Mouse (Mus musculus): ENCODE measurements around the gene Gtpbp8. TPM values are rescaled to one million over a fixed set of nuclear protein-coding genes. Genes with fewer than 3 reads are reported as not detected.

The Gtpbp8 gene
- polyA plus RNA-seq (2014; fragmentation: Nextera tagmentation; extraction: Ambion mirVana), result 29.5 and 33.0 TPM in 2 replicates

- H3K27ac ChIP-seq (ENCODE audit: low read depth, low read length), result peak within 1 kb of the TSS; percentile 93
- peak within 1 kb of the TSS; percentile 56 for H3K4me2 ChIP-seq (replicated peaks; ENCODE audit: low read depth, low read length)
- under 1% methylated on average over 47 of the region's 47 CpGs for WGBS
- peaks cover 5% of the 10 kb centered on the region; the same call in 1 of the 2 replicates for H3K4me1 ChIP-seq (ENCODE audit: control insufficient read depth, insufficient read depth, low read length)
- peak within 1 kb of the TSS; percentile 93 for H3K4me3 ChIP-seq (ENCODE audit: low read length)
- peaks cover 12% of the 10 kb centered on the region for H3K36me3 ChIP-seq (ENCODE audit: control insufficient read depth, insufficient read depth, low read length)
- H3K27me3 ChIP-seq (ENCODE audit: control insufficient read depth, insufficient read depth, low read length), result no peaks in the 10 kb centered on the region
- H3K9ac ChIP-seq (ENCODE audit: low read depth, low read length), result peak within 1 kb of the TSS; percentile 84
- ATAC-seq (ENCODE audit: low FRiP score, low TSS enrichment), result peak; percentile 95
- H3K9me3 ChIP-seq (ENCODE audit: control insufficient read depth, low read length), result no peaks in the 10 kb centered on the region
Measured at GRCm38 (mm10) chr16:44745866-44746562, at the start of gene Gtpbp8. TSS of gene Gtpbp8 (minus strand) at chr16:44746363.

- H3K4me1 ChIP-seq (ENCODE audit: control insufficient read depth, insufficient read depth, low read length), result no peaks in the 10 kb centered on the region
- no peaks in the 10 kb centered on the region for H3K27me3 ChIP-seq (ENCODE audit: control insufficient read depth, insufficient read depth, low read length)
- ATAC-seq (ENCODE audit: low FRiP score, low TSS enrichment), result no peak
- no peak overlapping the region for H3K4me2 ChIP-seq (replicated peaks; ENCODE audit: low read depth, low read length)
- no peaks in the 10 kb centered on the region for H3K36me3 ChIP-seq (ENCODE audit: control insufficient read depth, insufficient read depth, low read length)
- H3K9ac ChIP-seq (ENCODE audit: low read depth, low read length), result no peak overlapping the region
- H3K27ac ChIP-seq (ENCODE audit: low read depth, low read length), result no peak overlapping the region
- H3K4me3 ChIP-seq (ENCODE audit: low read length), result no peak overlapping the region
- no peaks in the 10 kb centered on the region for H3K9me3 ChIP-seq (ENCODE audit: control insufficient read depth, low read length)
Measured at GRCm38 (mm10) chr16:44794416-44794815, 48.3 kb upstream of the Gtpbp8 start.

- Histone ChIP-seq H3K36me3 (ENCODE audit: control insufficient read depth, insufficient read depth, low read length) (no peaks in the 10 kb centered on the region), H3K4me1 (ENCODE audit: control insufficient read depth, insufficient read depth, low read length) (no peaks in the 10 kb centered on the region), H3K27me3 (ENCODE audit: control insufficient read depth, insufficient read depth, low read length) (no peaks in the 10 kb centered on the region), H3K9ac (ENCODE audit: low read depth, low read length) (no peak overlapping the region), H3K9me3 (ENCODE audit: control insufficient read depth, low read length) (no peaks in the 10 kb centered on the region), H3K4me2 (replicated peaks; ENCODE audit: low read depth, low read length) (no peak overlapping the region), H3K4me3 (ENCODE audit: low read length) (no peak overlapping the region), H3K27ac (ENCODE audit: low read depth, low read length) (no peak overlapping the region)
- WGBS, result 93% methylated on average over 1 of the region's 1 CpGs
- ATAC-seq (ENCODE audit: low FRiP score, low TSS enrichment), result no peak
Measured at GRCm38 (mm10) chr16:44786934-44787333, 40.8 kb upstream of the Gtpbp8 start.

- H3K4me3 ChIP-seq (ENCODE audit: low read length), result no peak overlapping the region
- no peak for ATAC-seq (ENCODE audit: low FRiP score, low TSS enrichment)
- no peaks in the 10 kb centered on the region for H3K36me3 ChIP-seq (ENCODE audit: control insufficient read depth, insufficient read depth, low read length)
- 71% methylated on average over 4 of the region's 4 CpGs for WGBS
- no peak overlapping the region for H3K27ac ChIP-seq (ENCODE audit: low read depth, low read length)
- no peaks in the 10 kb centered on the region for H3K4me1 ChIP-seq (ENCODE audit: control insufficient read depth, insufficient read depth, low read length)
- no peak overlapping the region for H3K4me2 ChIP-seq (replicated peaks; ENCODE audit: low read depth, low read length)
- H3K9ac ChIP-seq (ENCODE audit: low read depth, low read length), result no peak overlapping the region
- no peaks in the 10 kb centered on the region for H3K9me3 ChIP-seq (ENCODE audit: control insufficient read depth, low read length)
- H3K27me3 ChIP-seq (ENCODE audit: control insufficient read depth, insufficient read depth, low read length), result no peaks in the 10 kb centered on the region
Measured at GRCm38 (mm10) chr16:44780751-44781150, 34.6 kb upstream of the Gtpbp8 start.

- WGBS, result 89% methylated on average over 5 of the region's 5 CpGs
- Histone ChIP-seq H3K27ac (ENCODE audit: low read depth, low read length) (no peak overlapping the region), H3K9me3 (ENCODE audit: control insufficient read depth, low read length) (no peaks in the 10 kb centered on the region), H3K9ac (ENCODE audit: low read depth, low read length) (no peak overlapping the region), H3K4me2 (replicated peaks; ENCODE audit: low read depth, low read length) (no peak overlapping the region), H3K4me1 (ENCODE audit: control insufficient read depth, insufficient read depth, low read length) (no peaks in the 10 kb centered on the region), H3K36me3 (ENCODE audit: control insufficient read depth, insufficient read depth, low read length) (no peaks in the 10 kb centered on the region), H3K4me3 (ENCODE audit: low read length) (no peak overlapping the region), H3K27me3 (ENCODE audit: control insufficient read depth, insufficient read depth, low read length) (no peaks in the 10 kb centered on the region)
- ATAC-seq (ENCODE audit: low FRiP score, low TSS enrichment), result no peak
Measured at GRCm38 (mm10) chr16:44779494-44779893, 33.3 kb upstream of the Gtpbp8 start.

GRCm38 (mm10) chr16:44778538-44779147 lies 32.5 kb upstream of the Gtpbp8 start:
- Histone ChIP-seq H3K9ac (ENCODE audit: low read depth, low read length) (no peak overlapping the region), H3K36me3 (ENCODE audit: control insufficient read depth, insufficient read depth, low read length) (no peaks in the 10 kb centered on the region), H3K27ac (ENCODE audit: low read depth, low read length) (no peak overlapping the region), H3K4me3 (ENCODE audit: low read length) (no peak overlapping the region), H3K9me3 (ENCODE audit: control insufficient read depth, low read length) (no peaks in the 10 kb centered on the region), H3K27me3 (ENCODE audit: control insufficient read depth, insufficient read depth, low read length) (no peaks in the 10 kb centered on the region), H3K4me2 (replicated peaks; ENCODE audit: low read depth, low read length) (0 out of 2 replicates have a peak overlapping the region, but pooled peaks have one; percentile 8), H3K4me1 (ENCODE audit: control insufficient read depth, insufficient read depth, low read length) (no peaks in the 10 kb centered on the region)
- no peak for ATAC-seq (ENCODE audit: low FRiP score, low TSS enrichment)
- 69% methylated on average over 17 of the region's 17 CpGs for WGBS

GRCm38 (mm10) chr16:44774201-44774600 lies 28.0 kb upstream of the Gtpbp8 start:
- Histone ChIP-seq H3K27me3 (ENCODE audit: control insufficient read depth, insufficient read depth, low read length) (no peaks in the 10 kb centered on the region), H3K27ac (ENCODE audit: low read depth, low read length) (no peak overlapping the region), H3K9me3 (ENCODE audit: control insufficient read depth, low read length) (no peaks in the 10 kb centered on the region), H3K9ac (ENCODE audit: low read depth, low read length) (no peak overlapping the region), H3K4me3 (ENCODE audit: low read length) (no peak overlapping the region), H3K4me2 (replicated peaks; ENCODE audit: low read depth, low read length) (no peak overlapping the region), H3K36me3 (ENCODE audit: control insufficient read depth, insufficient read depth, low read length) (no peaks in the 10 kb centered on the region), H3K4me1 (ENCODE audit: control insufficient read depth, insufficient read depth, low read length) (no peaks in the 10 kb centered on the region)
- 85% methylated on average over 6 of the region's 6 CpGs for WGBS
- ATAC-seq (ENCODE audit: low FRiP score, low TSS enrichment), result no peak

- WGBS, result 81% methylated on average over 3 of the region's 3 CpGs
- Histone ChIP-seq H3K27ac (ENCODE audit: low read depth, low read length) (no peak overlapping the region), H3K4me1 (ENCODE audit: control insufficient read depth, insufficient read depth, low read length) (no peaks in the 10 kb centered on the region), H3K4me3 (ENCODE audit: low read length) (no peak overlapping the region), H3K9ac (ENCODE audit: low read depth, low read length) (no peak overlapping the region), H3K4me2 (replicated peaks; ENCODE audit: low read depth, low read length) (no peak overlapping the region), H3K9me3 (ENCODE audit: control insufficient read depth, low read length) (no peaks in the 10 kb centered on the region), H3K27me3 (ENCODE audit: control insufficient read depth, insufficient read depth, low read length) (no peaks in the 10 kb centered on the region), H3K36me3 (ENCODE audit: control insufficient read depth, insufficient read depth, low read length) (no peaks in the 10 kb centered on the region)
- no peak for ATAC-seq (ENCODE audit: low FRiP score, low TSS enrichment)
Measured at GRCm38 (mm10) chr16:44773673-44774072, 27.5 kb upstream of the Gtpbp8 start.

- Histone ChIP-seq H3K9ac (ENCODE audit: low read depth, low read length) (no peak overlapping the region), H3K4me1 (ENCODE audit: control insufficient read depth, insufficient read depth, low read length) (no peaks in the 10 kb centered on the region), H3K9me3 (ENCODE audit: control insufficient read depth, low read length) (no peaks in the 10 kb centered on the region), H3K27me3 (ENCODE audit: control insufficient read depth, insufficient read depth, low read length) (no peaks in the 10 kb centered on the region), H3K4me2 (replicated peaks; ENCODE audit: low read depth, low read length) (no peak overlapping the region), H3K4me3 (ENCODE audit: low read length) (no peak overlapping the region), H3K27ac (ENCODE audit: low read depth, low read length) (no peak overlapping the region), H3K36me3 (ENCODE audit: control insufficient read depth, insufficient read depth, low read length) (no peaks in the 10 kb centered on the region)
- WGBS, result 72% methylated on average over 6 of the region's 6 CpGs
- no peak for ATAC-seq (ENCODE audit: low FRiP score, low TSS enrichment)
Measured at GRCm38 (mm10) chr16:44772577-44772976, 26.4 kb upstream of the Gtpbp8 start.
